Mouse (Mus musculus) ES-Bruce4 (cell line): Measurements from ENCODE around the gene Ifi211. TPM values are rescaled to one million over a fixed set of nuclear protein-coding genes. Genes with fewer than 3 reads are reported as not detected.
"Not testable (repeated sequence)": the region's sequence is repeated elsewhere in the genome, so short reads cannot be mapped to it uniquely, and the experiment has no call there.

Experiments used
- H3K27ac ChIP-seq: 2 replicates; pipeline ENCODE4 v1.5.1; 2012; ENCODE audit warnings: low read length, inconsistent platforms; ENCODE audit not compliant: insufficient read depth
- H3K27me3 ChIP-seq: 2 replicates; pipeline ENCODE4 v1.6.1; 2012; ENCODE audit warnings: mild to moderate bottlenecking, low read length, inconsistent platforms; ENCODE audit not compliant: control insufficient read depth, poor library complexity, insufficient read depth, severe bottlenecking
- H3K36me3 ChIP-seq: 2 replicates; pipeline ENCODE4 v1.6.1; 2012; ENCODE audit warnings: inconsistent platforms, mild to moderate bottlenecking, low read length, moderate library complexity; ENCODE audit not compliant: control insufficient read depth, poor library complexity, insufficient read depth, severe bottlenecking
- H3K4me1 ChIP-seq: one replicate; pipeline ENCODE4 v1.8.1; 2011; ENCODE audit warnings: low read length; ENCODE audit not compliant: control insufficient read depth, insufficient read depth
- H3K4me3 ChIP-seq: 2 replicates; pipeline ENCODE4 v1.5.1; 2011; ENCODE audit warnings: low read depth, mild to moderate bottlenecking, low read length
- H3K9ac ChIP-seq: 2 replicates; pipeline ENCODE4 v1.6.1; 2012; ENCODE audit warnings: low read depth, mild to moderate bottlenecking, inconsistent platforms; ENCODE audit not compliant: poor library complexity, severe bottlenecking
- H3K9me3 ChIP-seq: replicated peaks from 2 replicates; pipeline ENCODE4 v1.6.1; 2012; ENCODE audit warnings: mild to moderate bottlenecking, low read length, inconsistent platforms; ENCODE audit not compliant: control insufficient read depth, poor library complexity, insufficient read depth, severe bottlenecking
- EP300 ChIP-seq: IDR thresholded peaks from 2 replicates; pipeline ENCODE4 v1.6.1; 2011; ENCODE audit warnings: low read depth, low read length; ENCODE audit not compliant: insufficient read depth
- polyA plus RNA-seq: library from polyadenylated mRNA; stranded (reverse); fragments of >200 nt; gene quantifications from 2 replicates; pipeline ENCODE4 v1.2.4, GENCODE M21; 2011; ENCODE audit warnings: low read depth; ENCODE audit not compliant: missing spikeins, insufficient read depth, insufficient read length

Ifi211 gene
- polyA plus RNA-seq, 1 experiment, result not detected

DNA sequence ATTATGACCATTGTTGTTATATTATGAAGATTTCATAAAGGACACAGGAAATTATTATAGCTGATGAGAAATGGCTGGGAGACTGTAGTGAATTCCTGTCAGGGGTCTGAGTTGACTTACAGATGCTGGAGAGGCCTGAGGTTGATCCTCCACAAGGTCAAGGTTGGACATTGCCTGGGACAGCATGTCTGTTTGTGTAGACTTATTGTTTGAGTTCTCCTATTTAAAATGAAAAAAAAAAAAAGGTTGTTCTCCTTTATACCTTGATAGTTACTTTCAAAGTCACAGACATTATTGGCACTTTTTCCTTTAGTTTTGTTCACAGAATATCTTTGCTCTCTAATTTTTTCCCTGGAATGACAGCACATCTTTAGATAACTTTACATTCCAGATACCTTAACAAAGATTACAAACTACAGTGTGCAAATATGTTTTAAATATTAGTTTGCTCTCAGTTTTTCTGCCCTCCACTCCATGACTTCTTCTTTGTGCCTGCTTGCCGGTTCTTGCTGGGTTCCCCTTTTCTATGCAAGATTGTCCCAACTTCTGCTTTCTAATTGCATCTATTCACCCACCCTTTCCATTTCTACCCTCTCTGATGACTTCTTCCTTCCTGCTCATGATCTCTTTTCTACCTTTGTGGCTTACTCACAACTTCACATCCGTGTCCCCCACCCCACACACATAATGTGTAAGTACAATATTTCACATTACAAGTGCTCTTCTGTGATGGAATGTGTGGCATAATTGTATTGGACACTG, 25.6 kb downstream of the Ifi211 start:
- not testable (repeated sequence) for H3K27me3 ChIP-seq, H3K9me3 ChIP-seq, H3K27ac ChIP-seq, H3K4me3 ChIP-seq, H3K4me1 ChIP-seq, H3K36me3 ChIP-seq, H3K9ac ChIP-seq

- not testable (repeated sequence) for H3K27ac ChIP-seq, H3K27me3 ChIP-seq, H3K4me3 ChIP-seq, H3K4me1 ChIP-seq, H3K9ac ChIP-seq, H3K36me3 ChIP-seq, H3K9me3 ChIP-seq
These were observed 32.7 kb downstream of the Ifi211 start for GRCm38 (mm10) chr1:173880004-173880666.

- H3K4me3 ChIP-seq, H3K36me3 ChIP-seq, H3K27ac ChIP-seq, H3K4me1 ChIP-seq, H3K9me3 ChIP-seq, H3K27me3 ChIP-seq, H3K9ac ChIP-seq: not testable (repeated sequence)
These were observed 33.4 kb downstream of the Ifi211 start for GRCm38 (mm10) chr1:173879225-173879987.

GRCm38 (mm10) chr1:173878264-173878663, 34.6 kb downstream of the Ifi211 start:
- not testable (repeated sequence) for H3K27me3 ChIP-seq, H3K9ac ChIP-seq, H3K4me3 ChIP-seq, H3K27ac ChIP-seq, H3K4me1 ChIP-seq, H3K9me3 ChIP-seq, H3K36me3 ChIP-seq

GRCm38 (mm10) chr1:173877125-173877524, 35.7 kb downstream of the Ifi211 start:
- H3K4me1 ChIP-seq, H3K36me3 ChIP-seq, H3K27me3 ChIP-seq, H3K4me3 ChIP-seq, H3K27ac ChIP-seq, H3K9me3 ChIP-seq, H3K9ac ChIP-seq: not testable (repeated sequence)

GRCm38 (mm10) chr1:173868586-173868985, 44.3 kb downstream of the Ifi211 start:
- TF ChIP-seq EP300, result 0 out of 2 replicates have a peak, but pooled peaks have one; percentile 22
- not testable (repeated sequence) for H3K27ac ChIP-seq, H3K27me3 ChIP-seq, H3K4me1 ChIP-seq, H3K36me3 ChIP-seq, H3K9ac ChIP-seq, H3K4me3 ChIP-seq
- H3K9me3 ChIP-seq, result peaks cover 20% of the 10 kb centered on the region
